Mouse (Mus musculus) G1E (cell line): ENCODE measurements around the gene Intu.

Experiments
- CTCF ChIP-seq: IDR thresholded peaks from 2 replicates; pipeline ENCODE4 v1.5.1; 2012; ENCODE audit warnings: low read depth, low read length, inconsistent platforms, mixed read lengths
- GATA1 ChIP-seq: IDR thresholded peaks from 2 replicates; pipeline ENCODE4 v1.6.1; 2012; ENCODE audit warnings: borderline replicate concordance, low read length, inconsistent platforms, mixed read lengths
- TAL1 ChIP-seq: conservative IDR thresholded peaks from 2 replicates; pipeline ENCODE4 v1.6.1; 2012; ENCODE audit warnings: low read depth, low read length, inconsistent platforms, mixed read lengths

DNA sequence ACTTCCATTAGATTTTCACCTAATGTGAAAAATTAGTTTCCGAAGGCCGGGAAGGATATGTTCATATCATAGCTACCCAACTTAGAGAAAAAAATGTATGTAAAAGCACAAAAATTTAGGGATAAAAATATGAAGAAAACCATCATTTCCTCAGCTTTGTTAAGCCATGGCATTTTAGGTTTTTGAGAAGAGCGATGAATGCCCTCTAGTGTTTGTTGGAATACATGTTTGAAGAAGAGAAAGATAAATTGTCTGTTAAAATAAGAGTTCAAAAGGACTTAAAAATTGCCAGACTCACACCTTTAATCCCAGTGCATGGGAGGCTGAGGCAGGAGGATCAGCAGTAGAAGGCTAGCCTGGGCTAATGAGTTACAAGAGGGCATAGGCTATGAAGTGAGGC, 10.5 kb upstream of the Intu start:
- TF ChIP-seq CTCF (no peak), GATA1 (no peak), TAL1 (no peak)
